Comparison of ENCODE assay signal across 8 mouse cellular contexts in the genomic region with DNA sequence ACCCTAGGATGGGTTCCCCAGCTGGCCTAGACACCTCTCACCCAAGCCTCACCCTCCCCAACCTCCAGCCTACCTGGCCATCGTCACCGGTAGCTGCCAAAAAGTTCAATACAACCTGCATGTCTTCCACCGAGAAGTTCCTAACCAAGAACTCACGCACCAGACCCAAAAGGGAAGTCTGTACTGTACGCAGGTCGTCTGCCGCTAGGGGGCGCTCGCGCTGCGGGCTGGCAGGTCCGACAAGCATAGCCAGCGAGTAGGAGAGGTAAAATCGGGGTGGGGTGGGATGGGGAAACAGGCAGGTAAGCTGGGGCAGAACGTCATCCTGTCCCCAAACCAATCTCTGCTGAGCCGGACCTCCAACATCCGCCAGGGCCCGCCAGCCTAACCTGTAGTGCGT. TPM values are rescaled to one million over a fixed set of nuclear protein-coding genes. Genes with fewer than 3 reads are reported as not detected.
DNase-seq lines count a peak whose midpoint lies in the region; ATAC-seq and TF ChIP-seq lines count a peak whose summit lies in the region.

No protein-coding gene starts in this region.

- no peaks in the 10 kb centered on the region for H3K4me1 ChIP-seq in ES-Bruce4 (ENCODE audit: control insufficient read depth, insufficient read depth, low read length)
- peaks cover 14% of the 10 kb centered on the region for H3K4me1 ChIP-seq in embryonic facial prominence, embryonic 12.5 days
- no peaks in the 10 kb centered on the region for H3K4me1 ChIP-seq in lung, postnatal 0 days (ENCODE audit: insufficient read depth, low read depth, low read length)

- TF ChIP-seq CTCF in ES-Bruce4 (IDR thresholded peaks at IDR 0.05; ENCODE audit: low read depth, low read length), result peak; percentile 99
- peak; percentile 99 for TF ChIP-seq CTCF in lung, postnatal 0 days (IDR thresholded peaks at IDR 0.05)

- H3K9ac ChIP-seq in ES-Bruce4 (ENCODE audit: low read depth, poor library complexity, severe bottlenecking), result no peak overlapping the region
- no peak overlapping the region for H3K9ac ChIP-seq in embryonic facial prominence, embryonic 12.5 days
- no peak overlapping the region for H3K9ac ChIP-seq in lung, postnatal 0 days (replicated peaks; ENCODE audit: low read depth)

- DNase-seq in adrenal gland, postnatal 4 days (ENCODE audit: low spot score in 2 of 2), result peak; percentile 80 to 83
- peak; percentile 55 to 77 for DNase-seq in heart, adult 9 months (ENCODE audit: low spot score in 2 of 2)
- DNase-seq in kidney, postnatal 4 days, result peak; percentile 96
- DNase-seq in lung, postnatal 0 days (ENCODE audit: low spot score), result peak; percentile 85
- peak; percentile 80 for DNase-seq in right cerebral cortex, adult 18-20 months
- peak; percentile 88 for DNase-seq in urinary bladder, adult 2 months (ENCODE audit: low spot score)

- no peaks in the 10 kb centered on the region for H3K36me3 ChIP-seq in ES-Bruce4 (ENCODE audit: control insufficient read depth, insufficient read depth, low read length, poor library complexity, severe bottlenecking)
- no peaks in the 10 kb centered on the region for H3K36me3 ChIP-seq in embryonic facial prominence, embryonic 12.5 days
- H3K36me3 ChIP-seq in lung, postnatal 0 days (ENCODE audit: insufficient read depth, low read length), result peaks cover 18% of the 10 kb centered on the region; the same call in 1 of the 2 replicates

- no peaks in the 10 kb centered on the region for H3K9me3 ChIP-seq in ES-Bruce4 (replicated peaks; ENCODE audit: control insufficient read depth, insufficient read depth, low read length, poor library complexity, severe bottlenecking)
- H3K9me3 ChIP-seq in embryonic facial prominence, embryonic 12.5 days, result no peaks in the 10 kb centered on the region
- H3K9me3 ChIP-seq in lung, postnatal 0 days (ENCODE audit: low read length), result no peaks in the 10 kb centered on the region

- H3K27me3 ChIP-seq in ES-Bruce4 (ENCODE audit: control insufficient read depth, insufficient read depth, low read length, poor library complexity, severe bottlenecking), result no peaks in the 10 kb centered on the region
- peaks cover 47% of the 10 kb centered on the region for H3K27me3 ChIP-seq in embryonic facial prominence, embryonic 12.5 days
- H3K27me3 ChIP-seq in lung, postnatal 0 days (replicated peaks; ENCODE audit: insufficient read depth, low read length), result no peaks in the 10 kb centered on the region

- no peak overlapping the region for H3K4me3 ChIP-seq in ES-Bruce4 (ENCODE audit: low read depth, low read length)
- no peak overlapping the region for H3K4me3 ChIP-seq in embryonic facial prominence, embryonic 12.5 days
- H3K4me3 ChIP-seq in lung, postnatal 0 days (ENCODE audit: low read depth, low read length), result no peak overlapping the region

- TF ChIP-seq EP300 in ES-Bruce4 (IDR thresholded peaks at IDR 0.05; ENCODE audit: insufficient read depth, low read depth, low read length), result no peak
- TF ChIP-seq EP300 in lung, postnatal 0 days (IDR thresholded peaks at IDR 0.05), result no peak

- H3K4me2 ChIP-seq in embryonic facial prominence, embryonic 12.5 days (replicated peaks), result 0 out of 2 replicates have a peak overlapping the region, but pooled peaks have one; percentile 8
- H3K4me2 ChIP-seq in lung, postnatal 0 days (replicated peaks; ENCODE audit: low read depth, low read length), result no peak overlapping the region

- no peak for TF ChIP-seq POLR2A in ES-Bruce4 (IDR thresholded peaks at IDR 0.05; ENCODE audit: insufficient read depth, low read length)

- no peak overlapping the region for H3K27ac ChIP-seq in ES-Bruce4 (ENCODE audit: insufficient read depth, low read length)
- no peak overlapping the region for H3K27ac ChIP-seq in embryonic facial prominence, embryonic 12.5 days
- no peak overlapping the region for H3K27ac ChIP-seq in lung, postnatal 0 days (ENCODE audit: low read length)

- ATAC-seq in embryonic facial prominence, embryonic 12.5 days (ENCODE audit: insufficient number of reproducible peaks, insufficient read depth, low FRiP score, low TSS enrichment), result no peak
- peak; percentile 63 for ATAC-seq in lung, postnatal 0 days

- WGBS in embryonic facial prominence, embryonic 12.5 days, result 6% methylated on average over 19 of the region's 19 CpGs
- 12% methylated on average over 19 of the region's 19 CpGs for WGBS in lung, postnatal 0 days

RNA-seq across cellular contexts. Expression of a gene that starts 11.0 kb away (rescaled TPM):
- polyA plus RNA-seq in ES-Bruce4 (2011; ENCODE audit: insufficient read depth, insufficient read length, low read depth, missing spikeins), result 43.5 and 48.0 TPM in 2 replicates
- 10 to 100 TPM; 16.0 to 17.9 TPM for total RNA-seq in adrenal gland, postnatal 4 days (2021)
- 58.8 and 59.8 TPM in 2 replicates for polyA plus RNA-seq in embryonic facial prominence, embryonic 12.5 days (2016; fragmentation: Nextera tagmentation; extraction: Ambion mirVana)
- polyA plus RNA-seq in lung, postnatal 0 days (2015; fragmentation: Nextera tagmentation; extraction: Ambion mirVana), result 45.2 and 46.6 TPM in 2 replicates
- polyA plus RNA-seq in urinary bladder, adult 2 months (2012; rRNA removed), result 26.8 and 36.6 TPM in 2 replicates

RNA-seq across cellular contexts. Expression of a gene that starts 18.7 kb away (rescaled TPM):
- 10.3 and 11.6 TPM in 2 replicates for polyA plus RNA-seq in ES-Bruce4 (2011; ENCODE audit: insufficient read depth, insufficient read length, low read depth, missing spikeins)
- 10 to 100 TPM in 1 of 2 experiments, 1 to 10 TPM in 1; 8.9 to 11.8 TPM for total RNA-seq in adrenal gland, postnatal 4 days (2021)
- 1.2 and 1.7 TPM in 2 replicates for polyA plus RNA-seq in embryonic facial prominence, embryonic 12.5 days (2016; fragmentation: Nextera tagmentation; extraction: Ambion mirVana)
- 6.2 and 6.6 TPM in 2 replicates for polyA plus RNA-seq in lung, postnatal 0 days (2015; fragmentation: Nextera tagmentation; extraction: Ambion mirVana)
- 42.8 and 59.9 TPM in 2 replicates for polyA plus RNA-seq in urinary bladder, adult 2 months (2012; rRNA removed)

RNA-seq across cellular contexts. Expression of a gene that starts 21.1 kb away (rescaled TPM):
- 33.5 and 40.5 TPM in 2 replicates for polyA plus RNA-seq in ES-Bruce4 (2011; ENCODE audit: insufficient read depth, insufficient read length, low read depth, missing spikeins)
- total RNA-seq in adrenal gland, postnatal 4 days (2021), result 10 to 100 TPM; 65.9 to 74.9 TPM
- 118 and 120 TPM in 2 replicates for polyA plus RNA-seq in embryonic facial prominence, embryonic 12.5 days (2016; fragmentation: Nextera tagmentation; extraction: Ambion mirVana)
- polyA plus RNA-seq in lung, postnatal 0 days (2015; fragmentation: Nextera tagmentation; extraction: Ambion mirVana), result 180 and 200 TPM in 2 replicates
- polyA plus RNA-seq in urinary bladder, adult 2 months (2012; rRNA removed), result 119 and 152 TPM in 2 replicates
